Mouse (Mus musculus): ENCODE measurements around the gene Spsb1. TPM values are rescaled to one million over a fixed set of nuclear protein-coding genes. Genes with fewer than 3 reads are reported as not detected.

The Spsb1 gene
- 0.61 and 0.97 TPM in 2 replicates for polyA plus RNA-seq (2015; fragmentation: Nextera tagmentation; extraction: Ambion mirVana)

- no peaks in the 10 kb centered on the region for H3K9me3 ChIP-seq (replicated peaks)
- 2% methylated on average over 48 of the region's 51 CpGs for WGBS (ENCODE audit: insufficient replicate concordance)
- peak; percentile 91 for ATAC-seq (ENCODE audit: low read depth)
- H3K4me3 ChIP-seq (replicated peaks): peak within 1 kb of the TSS; percentile 60
- H3K4me1 ChIP-seq (replicated peaks): peaks cover 21% of the 10 kb centered on the region
- no peaks in the 10 kb centered on the region for H3K36me3 ChIP-seq
- peaks cover 80% of the 10 kb centered on the region for H3K27me3 ChIP-seq
- H3K4me2 ChIP-seq: peak within 1 kb of the TSS; percentile 85
- DNase-seq: peak; percentile 93
- H3K27ac ChIP-seq: no peak within 1 kb of the TSS
- peak within 1 kb of the TSS; percentile 44 for H3K9ac ChIP-seq
Observed at GRCm38 (mm10) chr4:149954893-149955439, at the start of gene Spsb1. Spsb1 (minus strand) TSS chr4:149955043.

GRCm38 (mm10) chr4:150003641-150004040, 48.8 kb upstream of the Spsb1 start:
- WGBS (ENCODE audit: insufficient replicate concordance): 75% methylated on average over 4 of the region's 4 CpGs
- Histone ChIP-seq H3K4me1 (replicated peaks) (peaks cover 80% of the 10 kb centered on the region), H3K27me3 (no peaks in the 10 kb centered on the region), H3K9ac (no peak overlapping the region), H3K4me3 (replicated peaks) (no peak overlapping the region), H3K36me3 (peaks cover 14% of the 10 kb centered on the region), H3K4me2 (no peak overlapping the region), H3K9me3 (replicated peaks) (no peaks in the 10 kb centered on the region), H3K27ac (no peak overlapping the region; the same call in 1 of the 2 replicates)
- DNase-seq (no peak), ATAC-seq (ENCODE audit: low read depth) (no peak)

DNA sequence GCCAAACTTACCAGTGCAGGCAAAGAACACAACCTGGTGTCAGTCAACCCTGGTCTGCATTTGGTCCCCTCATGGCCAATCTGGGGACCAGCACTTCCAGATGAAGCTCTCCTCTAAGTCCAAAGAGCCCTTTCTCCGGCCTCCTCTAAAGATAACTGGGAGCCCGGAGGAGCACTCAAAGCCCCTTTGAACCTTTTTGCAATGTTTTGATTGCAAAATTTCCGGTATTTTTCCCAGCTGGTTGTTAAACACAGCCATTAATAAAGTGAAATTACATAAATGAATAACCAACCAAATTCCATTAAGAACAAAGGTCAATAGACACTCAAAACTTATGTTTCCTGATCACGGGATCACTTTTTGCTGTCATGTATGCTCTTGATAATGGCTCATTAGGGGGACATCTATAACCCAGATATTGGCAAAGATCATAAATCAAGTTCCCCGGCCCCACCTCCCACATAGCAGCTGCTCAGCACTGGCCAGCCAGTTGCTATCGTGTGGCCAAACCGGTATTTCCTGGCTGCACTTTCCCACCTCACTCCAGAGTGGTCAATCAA, 48.3 kb upstream of the Spsb1 start:
- Histone ChIP-seq H3K4me2 (no peak overlapping the region), H3K9me3 (replicated peaks) (no peaks in the 10 kb centered on the region), H3K36me3 (peaks cover 14% of the 10 kb centered on the region), H3K4me3 (replicated peaks) (no peak overlapping the region), H3K27me3 (no peaks in the 10 kb centered on the region), H3K4me1 (replicated peaks) (peaks cover 79% of the 10 kb centered on the region), H3K9ac (no peak overlapping the region), H3K27ac (peak overlapping the region; percentile 80)
- WGBS (ENCODE audit: insufficient replicate concordance): 48% methylated on average over 7 of the region's 7 CpGs
- DNase-seq (no peak), ATAC-seq (ENCODE audit: low read depth) (no peak)

DNA sequence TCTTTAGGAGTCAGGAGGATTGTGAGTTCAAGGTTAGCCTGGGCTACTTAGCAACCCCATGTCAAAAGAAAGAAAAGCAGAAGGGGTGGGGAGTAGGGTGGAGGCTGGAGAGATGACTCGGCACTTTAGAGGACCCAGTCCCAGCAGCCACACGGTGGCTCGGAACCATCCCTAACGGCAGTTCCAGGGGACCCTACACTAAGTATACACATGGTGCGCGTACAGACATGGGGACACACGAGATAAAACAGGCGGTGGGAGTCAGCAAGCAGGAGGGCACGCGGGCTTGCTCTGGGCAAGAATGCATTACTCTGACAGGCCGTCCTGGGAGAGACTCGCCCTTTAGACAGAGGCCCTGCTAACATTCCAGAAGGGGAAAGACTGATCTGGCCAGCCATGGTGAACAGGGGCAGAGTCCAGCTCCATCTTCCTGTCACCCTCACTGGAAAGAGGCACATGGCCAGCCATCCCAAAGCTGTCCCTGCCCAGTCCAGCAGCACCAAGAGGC, 47.2 kb upstream of the Spsb1 start:
- Histone ChIP-seq H3K27ac (peak overlapping the region; percentile 80), H3K9me3 (replicated peaks) (no peaks in the 10 kb centered on the region), H3K9ac (peak overlapping the region; percentile 49), H3K4me2 (peak overlapping the region; percentile 53), H3K27me3 (no peaks in the 10 kb centered on the region), H3K4me1 (replicated peaks) (peaks cover 79% of the 10 kb centered on the region), H3K4me3 (replicated peaks) (peak overlapping the region; percentile 18; the same call in 1 of the 2 replicates), H3K36me3 (peaks cover 14% of the 10 kb centered on the region)
- 8% methylated on average over 12 of the region's 12 CpGs for WGBS (ENCODE audit: insufficient replicate concordance)
- ATAC-seq (ENCODE audit: low read depth): peak; percentile 72
- DNase-seq: peak; percentile 42

- Histone ChIP-seq H3K4me1 (replicated peaks) (peaks cover 74% of the 10 kb centered on the region), H3K27me3 (no peaks in the 10 kb centered on the region), H3K4me3 (replicated peaks) (no peak overlapping the region), H3K9ac (peak overlapping the region; percentile 49; the same call in 1 of the 2 replicates), H3K4me2 (peak overlapping the region; percentile 53), H3K9me3 (replicated peaks) (no peaks in the 10 kb centered on the region), H3K36me3 (peaks cover 14% of the 10 kb centered on the region), H3K27ac (peak overlapping the region; percentile 80)
- DNase-seq (no peak), ATAC-seq (ENCODE audit: low read depth) (0 out of 2 replicates have a peak, but pooled peaks have one; percentile 5)
- 23% methylated on average over 10 of the region's 10 CpGs for WGBS (ENCODE audit: insufficient replicate concordance)
Observed at GRCm38 (mm10) chr4:150001221-150001860, 46.5 kb upstream of the Spsb1 start.

- Histone ChIP-seq H3K36me3 (peaks cover 10% of the 10 kb centered on the region), H3K4me2 (0 out of 2 replicates have a peak overlapping the region, but pooled peaks have one; percentile 1), H3K27ac (no peak overlapping the region), H3K27me3 (no peaks in the 10 kb centered on the region), H3K4me3 (replicated peaks) (no peak overlapping the region), H3K4me1 (replicated peaks) (peaks cover 70% of the 10 kb centered on the region), H3K9ac (no peak overlapping the region), H3K9me3 (replicated peaks) (no peaks in the 10 kb centered on the region)
- no peak for DNase-seq
- WGBS (ENCODE audit: insufficient replicate concordance): 73% methylated on average over 15 of the region's 15 CpGs
- no peak for ATAC-seq (ENCODE audit: low read depth)
Observed at GRCm38 (mm10) chr4:149999931-150000555, 45.2 kb upstream of the Spsb1 start.

GRCm38 (mm10) chr4:149999510-149999900, 44.7 kb upstream of the Spsb1 start:
- Histone ChIP-seq H3K9me3 (replicated peaks) (no peaks in the 10 kb centered on the region), H3K27me3 (no peaks in the 10 kb centered on the region), H3K4me3 (replicated peaks) (no peak overlapping the region), H3K9ac (no peak overlapping the region), H3K36me3 (peaks cover 9% of the 10 kb centered on the region; the same call in 1 of the 2 replicates), H3K4me1 (replicated peaks) (peaks cover 70% of the 10 kb centered on the region), H3K4me2 (no peak overlapping the region), H3K27ac (no peak overlapping the region)
- DNase-seq: no peak
- WGBS (ENCODE audit: insufficient replicate concordance): 64% methylated on average over 9 of the region's 9 CpGs
- ATAC-seq (ENCODE audit: low read depth): no peak

- peaks cover 68% of the 10 kb centered on the region for H3K4me1 ChIP-seq (replicated peaks)
- DNase-seq (no peak), ATAC-seq (ENCODE audit: low read depth) (no peak)
- no peak overlapping the region for H3K9ac ChIP-seq
- 83% methylated on average over 14 of the region's 14 CpGs for WGBS (ENCODE audit: insufficient replicate concordance)
- H3K36me3 ChIP-seq: peaks cover 14% of the 10 kb centered on the region
- H3K27me3 ChIP-seq: no peaks in the 10 kb centered on the region
- H3K4me2 ChIP-seq: no peak overlapping the region
- no peak overlapping the region for H3K27ac ChIP-seq
- H3K4me3 ChIP-seq (replicated peaks): no peak overlapping the region
- H3K9me3 ChIP-seq (replicated peaks): no peaks in the 10 kb centered on the region
Observed at GRCm38 (mm10) chr4:149998786-149999509, 44.1 kb upstream of the Spsb1 start.

DNA sequence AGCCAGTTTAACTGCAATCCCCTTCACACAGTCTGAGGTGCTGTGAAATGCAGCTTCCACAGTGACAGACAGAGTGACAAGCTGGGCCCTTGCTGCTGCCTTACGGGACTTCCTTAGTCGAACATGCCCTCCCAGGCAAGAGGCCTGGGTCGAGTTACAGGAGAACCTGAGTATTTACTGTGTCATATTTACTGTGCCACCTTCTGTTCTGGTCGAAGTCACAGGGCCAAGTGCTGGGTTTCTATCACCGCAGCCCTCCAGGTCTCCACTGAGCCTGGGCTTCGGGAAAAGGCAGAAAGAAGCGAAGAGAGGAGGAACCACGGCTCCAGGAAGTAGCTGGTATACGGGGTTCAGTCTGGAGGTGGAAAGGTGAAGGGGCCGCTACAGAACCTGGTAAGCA, 43.2 kb upstream of the Spsb1 start:
- ATAC-seq (ENCODE audit: low read depth): no peak
- DNase-seq: no peak
- H3K9me3 ChIP-seq (replicated peaks): no peaks in the 10 kb centered on the region
- H3K4me1 ChIP-seq (replicated peaks): peaks cover 58% of the 10 kb centered on the region
- no peak overlapping the region for H3K4me3 ChIP-seq (replicated peaks)
- H3K36me3 ChIP-seq: peaks cover 19% of the 10 kb centered on the region
- H3K27ac ChIP-seq: no peak overlapping the region
- H3K9ac ChIP-seq: no peak overlapping the region
- no peak overlapping the region for H3K4me2 ChIP-seq
- no peaks in the 10 kb centered on the region for H3K27me3 ChIP-seq
- 60% methylated on average over 10 of the region's 10 CpGs for WGBS (ENCODE audit: insufficient replicate concordance)

DNA sequence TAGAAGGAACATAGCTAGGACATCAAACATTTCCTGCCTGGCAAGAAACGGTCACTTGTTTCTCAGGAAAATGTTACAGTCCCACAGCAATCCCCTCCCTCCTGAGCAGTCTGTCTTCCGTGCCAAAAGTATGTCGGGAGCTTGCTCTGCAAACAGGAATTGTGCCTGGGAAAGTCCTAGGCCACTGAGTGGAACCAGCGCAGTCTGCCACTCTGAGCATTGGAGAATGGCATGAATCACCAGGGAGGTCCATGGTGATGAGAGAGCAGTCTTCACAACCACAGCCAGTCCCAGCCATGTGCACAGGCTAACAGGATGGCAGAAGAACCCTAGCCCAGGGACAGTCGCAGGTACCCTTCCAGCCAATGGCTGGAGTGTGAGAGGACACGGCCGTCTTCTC, 41.6 kb upstream of the Spsb1 start:
- 70% methylated on average over 7 of the region's 7 CpGs for WGBS (ENCODE audit: insufficient replicate concordance)
- no peaks in the 10 kb centered on the region for H3K27me3 ChIP-seq

DNA sequence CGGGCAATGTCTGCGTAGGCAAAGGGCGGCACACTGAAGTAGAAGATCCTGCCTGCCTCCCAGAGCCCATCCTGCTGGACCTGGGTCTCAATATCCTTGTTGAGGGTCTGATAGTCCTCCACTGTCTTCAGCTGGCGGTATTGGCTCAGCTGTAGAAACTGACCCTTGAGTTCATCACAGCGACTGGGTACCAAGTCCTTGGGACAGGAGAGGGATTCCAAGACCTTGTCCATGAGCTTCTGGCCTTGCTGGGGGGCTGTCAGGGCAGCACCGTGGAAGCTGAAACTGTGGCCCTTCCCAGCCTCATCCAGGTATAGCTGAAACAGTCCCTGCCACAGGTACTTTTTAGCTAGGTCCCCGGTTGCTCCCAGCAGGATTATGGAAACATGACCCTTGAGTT, 41.1 kb upstream of the Spsb1 start:
- WGBS (ENCODE audit: insufficient replicate concordance): 79% methylated on average over 7 of the region's 7 CpGs
- H3K9ac ChIP-seq: no peak overlapping the region
- H3K36me3 ChIP-seq: peaks cover 22% of the 10 kb centered on the region
- H3K9me3 ChIP-seq (replicated peaks): no peaks in the 10 kb centered on the region
- no peaks in the 10 kb centered on the region for H3K27me3 ChIP-seq
- peaks cover 49% of the 10 kb centered on the region for H3K4me1 ChIP-seq (replicated peaks)
- no peak overlapping the region for H3K27ac ChIP-seq
- DNase-seq (no peak), ATAC-seq (ENCODE audit: low read depth) (no peak)
- H3K4me3 ChIP-seq (replicated peaks): no peak overlapping the region
- H3K4me2 ChIP-seq: no peak overlapping the region

More for the DNA sequence above, 41.6 kb upstream of the Spsb1 start:
- DNase-seq (no peak), ATAC-seq (ENCODE audit: low read depth) (no peak)
- Histone ChIP-seq H3K9ac (no peak overlapping the region), H3K4me2 (no peak overlapping the region), H3K27ac (no peak overlapping the region), H3K4me1 (replicated peaks) (peaks cover 49% of the 10 kb centered on the region), H3K4me3 (replicated peaks) (no peak overlapping the region), H3K9me3 (replicated peaks) (no peaks in the 10 kb centered on the region), H3K36me3 (peaks cover 22% of the 10 kb centered on the region)

Measured in liver, embryonic 13.5 days (tissue).